Mouse (Mus musculus) midbrain, embryonic 13.5 days (tissue): ENCODE results near the gene Nab2. TPM values are rescaled to one million over a fixed set of nuclear protein-coding genes. Genes with fewer than 3 reads are reported as not detected.
"Not testable (repeated sequence)": the region's sequence is repeated elsewhere in the genome, so short reads cannot be mapped to it uniquely, and the experiment has no call there.

Experiments used
- ATAC-seq: fragments of 200-750 bp; cut with Nextera tagmentation; 2 replicates; pipeline ENCODE4 v1.8.0; 2017; ENCODE audit warnings: mild to moderate bottlenecking, moderate TSS enrichment, moderate library complexity
- H3K27ac ChIP-seq: fragments of 300-500 bp; sonication (generic); 2 replicates; pipeline ENCODE4 v1.5.1; 2015; ENCODE audit warnings: inconsistent platforms, mild to moderate bottlenecking, moderate library complexity
- H3K27me3 ChIP-seq: fragments of 300-500 bp; sonication (generic); 2 replicates; pipeline ENCODE4 v1.6.1; 2015; ENCODE audit warnings: mild to moderate bottlenecking, inconsistent platforms
- H3K36me3 ChIP-seq: fragments of 300-500 bp; sonication (generic); 2 replicates; pipeline ENCODE4 v1.6.1; 2015; ENCODE audit warnings: mild to moderate bottlenecking, inconsistent platforms
- H3K4me1 ChIP-seq: fragments of 300-500 bp; sonication (generic); replicated peaks from 2 replicates; pipeline ENCODE4 v1.6.1; 2015; ENCODE audit warnings: inconsistent platforms
- H3K4me2 ChIP-seq: fragments of 300-500 bp; sonication (generic); replicated peaks from 2 replicates; pipeline ENCODE4 v1.6.1; 2015; ENCODE audit warnings: moderate library complexity, mild to moderate bottlenecking, inconsistent platforms
- H3K4me3 ChIP-seq: fragments of 300-500 bp; sonication (generic); replicated peaks from 2 replicates; pipeline ENCODE4 v1.5.1; 2015; ENCODE audit warnings: mild to moderate bottlenecking, inconsistent platforms
- H3K9ac ChIP-seq: fragments of 300-500 bp; sonication (generic); replicated peaks from 2 replicates; pipeline ENCODE4 v1.6.1; 2015; ENCODE audit warnings: mild to moderate bottlenecking, inconsistent platforms
- H3K9me3 ChIP-seq: fragments of 300-500 bp; sonication (generic); 2 replicates; pipeline ENCODE4 v1.6.1; 2016; ENCODE audit warnings: mild to moderate bottlenecking, inconsistent platforms
- WGBS: fragments of 180-500 bp; shearing (Covaris S2); methylation state at CpG from one replicate; pipeline ENCODE4 v1.1.7; 2015; 5-methylcytosine and 5-hydroxymethylcytosine counted together
- polyA plus RNA-seq: library from polyadenylated mRNA; unstranded; fragments of >200 nt; fragmentation: Nextera tagmentation; extraction: Ambion mirVana; gene quantifications from 2 replicates; pipeline ENCODE4 v1.2.1, GENCODE M21; 2015

The Nab2 gene
- polyA plus RNA-seq, 1 experiment from 2014 or later: 1.8 TPM

GRCm38 (mm10) chr10:127659551-127659950, 8.8 kb downstream of the Nab2 start:
- Histone ChIP-seq H3K36me3 (no peaks in the 10 kb centered on the region), H3K4me2 (no peak overlapping the region), H3K4me1 (peaks cover 19% of the 10 kb centered on the region; the same call in 1 of the 2 replicates), H3K4me3 (no peak overlapping the region), H3K9me3 (no peaks in the 10 kb centered on the region), H3K27ac (no peak overlapping the region), H3K9ac (no peak overlapping the region), H3K27me3 (peaks cover 61% of the 10 kb centered on the region)
- no peak for ATAC-seq
- 35% methylated on average over 1 of the region's 1 CpGs for WGBS

- no peak overlapping the region for H3K4me2 ChIP-seq
- no peak overlapping the region for H3K9ac ChIP-seq
- no peak overlapping the region for H3K4me3 ChIP-seq
- H3K9me3 ChIP-seq: no peaks in the 10 kb centered on the region
- H3K27me3 ChIP-seq: peaks cover 46% of the 10 kb centered on the region
- peaks cover 15% of the 10 kb centered on the region; the same call in 1 of the 2 replicates for H3K4me1 ChIP-seq
- no peak for ATAC-seq
- H3K27ac ChIP-seq: no peak overlapping the region
- WGBS: 12% methylated on average over 6 of the region's 6 CpGs
- no peaks in the 10 kb centered on the region for H3K36me3 ChIP-seq
These were observed 10.3 kb downstream of the Nab2 start for GRCm38 (mm10) chr10:127658076-127658475.

GRCm38 (mm10) chr10:127657617-127658016, 10.8 kb downstream of the Nab2 start:
- not testable (repeated sequence) for H3K9ac ChIP-seq, H3K9me3 ChIP-seq, H3K36me3 ChIP-seq, ATAC-seq, H3K4me2 ChIP-seq, H3K4me3 ChIP-seq, H3K27ac ChIP-seq
- Histone ChIP-seq H3K4me1 (peaks cover 12% of the 10 kb centered on the region; the same call in 1 of the 2 replicates), H3K27me3 (peaks cover 41% of the 10 kb centered on the region)
- 54% methylated on average over 6 of the region's 6 CpGs for WGBS

- H3K27me3 ChIP-seq: peaks cover 17% of the 10 kb centered on the region; the same call in 1 of the 2 replicates
- H3K4me1 ChIP-seq: no peaks in the 10 kb centered on the region
- H3K9me3 ChIP-seq: no peaks in the 10 kb centered on the region
- no peaks in the 10 kb centered on the region for H3K36me3 ChIP-seq
- H3K4me2 ChIP-seq: no peak overlapping the region
- WGBS: 81% methylated on average over 16 of the region's 16 CpGs
- no peak overlapping the region for H3K27ac ChIP-seq
- no peak for ATAC-seq
- H3K9ac ChIP-seq: no peak overlapping the region
- no peak overlapping the region for H3K4me3 ChIP-seq
These were observed 13.3 kb downstream of the Nab2 start for GRCm38 (mm10) chr10:127654970-127655579.

GRCm38 (mm10) chr10:127652906-127653638, 15.3 kb downstream of the Nab2 start:
- Histone ChIP-seq H3K27me3 (0 out of 2 replicates have a peak, but pooled peaks cover 6% of the 10 kb centered on the region), H3K4me1 (no peaks in the 10 kb centered on the region), H3K36me3 (no peaks in the 10 kb centered on the region), H3K9me3 (no peaks in the 10 kb centered on the region), H3K4me2 (peak overlapping the region; percentile 19; the same call in 1 of the 2 replicates), H3K4me3 (no peak overlapping the region), H3K27ac (no peak overlapping the region), H3K9ac (no peak overlapping the region)
- 49% methylated on average over 21 of the region's 21 CpGs for WGBS
- ATAC-seq: no peak

- Histone ChIP-seq H3K9ac (no peak overlapping the region), H3K36me3 (no peaks in the 10 kb centered on the region), H3K4me1 (peaks cover 24% of the 10 kb centered on the region), H3K9me3 (no peaks in the 10 kb centered on the region), H3K27me3 (peaks cover 42% of the 10 kb centered on the region), H3K27ac (no peak overlapping the region), H3K4me3 (no peak overlapping the region), H3K4me2 (no peak overlapping the region)
- ATAC-seq: no peak
- 19% methylated on average over 2 of the region's 2 CpGs for WGBS
These were observed 22.6 kb downstream of the Nab2 start for GRCm38 (mm10) chr10:127645791-127646190.

- Histone ChIP-seq H3K27me3 (peaks cover 48% of the 10 kb centered on the region), H3K4me2 (peak overlapping the region; percentile 54), H3K9ac (peak overlapping the region; percentile 41), H3K27ac (no peak overlapping the region), H3K9me3 (no peaks in the 10 kb centered on the region), H3K36me3 (no peaks in the 10 kb centered on the region), H3K4me1 (peaks cover 24% of the 10 kb centered on the region), H3K4me3 (peak overlapping the region; percentile 33)
- WGBS: 1% methylated on average over 25 of the region's 25 CpGs
- peak; percentile 40; the same call in 1 of the 2 replicates for ATAC-seq
These were observed 24.7 kb downstream of the Nab2 start for GRCm38 (mm10) chr10:127643553-127644238.

- no peak within 1 kb of the TSS for H3K27ac ChIP-seq
- no peaks in the 10 kb centered on the region for H3K36me3 ChIP-seq
- H3K9me3 ChIP-seq: no peaks in the 10 kb centered on the region
- WGBS: 4% methylated on average over 37 of the region's 37 CpGs
- H3K4me1 ChIP-seq: peaks cover 24% of the 10 kb centered on the region
- H3K4me3 ChIP-seq: peak within 1 kb of the TSS; percentile 33
- H3K4me2 ChIP-seq: peak within 1 kb of the TSS; percentile 54
- peaks cover 48% of the 10 kb centered on the region for H3K27me3 ChIP-seq
- peak within 1 kb of the TSS; percentile 41 for H3K9ac ChIP-seq
- ATAC-seq: peak; percentile 63
These were observed 25.4 kb downstream of the Nab2 start, which contains the start of gene Stat6 for GRCm38 (mm10) chr10:127642772-127643552. Stat6 (plus strand) TSS chr10:127642986.

GRCm38 (mm10) chr10:127641861-127642771, 26.3 kb downstream of the Nab2 start:
- ATAC-seq: peak; percentile 69
- H3K9ac ChIP-seq: peak overlapping the region; percentile 41; the same call in 1 of the 2 replicates
- no peaks in the 10 kb centered on the region for H3K9me3 ChIP-seq
- WGBS: 7% methylated on average over 19 of the region's 19 CpGs
- peaks cover 24% of the 10 kb centered on the region for H3K4me1 ChIP-seq
- peak overlapping the region; percentile 54 for H3K4me2 ChIP-seq
- H3K4me3 ChIP-seq: peak overlapping the region; percentile 33; the same call in 1 of the 2 replicates
- no peaks in the 10 kb centered on the region for H3K36me3 ChIP-seq
- no peak overlapping the region for H3K27ac ChIP-seq
- peaks cover 48% of the 10 kb centered on the region for H3K27me3 ChIP-seq

- no peak overlapping the region for H3K4me3 ChIP-seq
- H3K4me2 ChIP-seq: no peak overlapping the region
- H3K4me1 ChIP-seq: peaks cover 24% of the 10 kb centered on the region
- 79% methylated on average over 5 of the region's 5 CpGs for WGBS
- no peak for ATAC-seq
- no peaks in the 10 kb centered on the region for H3K9me3 ChIP-seq
- H3K9ac ChIP-seq: no peak overlapping the region
- peaks cover 46% of the 10 kb centered on the region for H3K27me3 ChIP-seq
- no peak overlapping the region for H3K27ac ChIP-seq
- no peaks in the 10 kb centered on the region for H3K36me3 ChIP-seq
These were observed 27.9 kb downstream of the Nab2 start for GRCm38 (mm10) chr10:127640421-127640820.
